Mouse (Mus musculus): ENCODE data around the gene Cst3.

DNA sequence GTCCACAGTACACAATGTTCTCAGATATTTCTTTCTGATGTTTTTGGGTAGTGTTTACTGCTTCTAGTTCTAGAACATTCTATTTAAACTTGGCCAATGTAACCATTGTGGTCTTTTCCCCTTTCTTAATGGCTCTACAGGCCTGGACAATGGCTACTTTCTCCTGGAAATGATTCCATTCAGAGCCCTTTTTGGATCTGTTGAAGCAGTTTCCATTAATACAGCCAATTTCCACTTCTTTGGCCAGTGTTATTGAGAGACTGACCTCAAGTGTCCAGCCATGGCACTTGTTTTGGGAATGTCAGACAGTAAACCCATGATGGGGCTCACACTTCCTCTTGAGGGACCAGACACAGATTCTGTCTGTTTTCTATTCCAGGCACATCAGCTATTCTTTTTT is 13.8 kb downstream of the Cst3 start:
- TF ChIP-seq CTCF (IDR thresholded peaks at IDR 0.05; ENCODE audit: control insufficient read depth, insufficient read depth, insufficient read length) (no peak), MAX (IDR thresholded peaks at IDR 0.05) (no peak), USF1 (IDR thresholded peaks at IDR 0.05; ENCODE audit: low read depth) (no peak), MYOD1 (IDR thresholded peaks at IDR 0.05; ENCODE audit: control insufficient read depth, insufficient read length, low read depth) (no peak), MYOG (IDR thresholded peaks at IDR 0.05; ENCODE audit: control insufficient read depth, extremely low read depth, insufficient read length) (no peak)
